Mouse (Mus musculus) mouse embryonic stem cell (cell line): ENCODE data around the gene Hip1r.
"Not testable (repeated sequence)": the region's sequence is repeated elsewhere in the genome, so short reads cannot be mapped to it uniquely, and the experiment has no call there.

ENCODE experiments used
- in situ Hi-C, 2 experiments: fragments of 300-500 bp; cut with MboI; formaldehyde crosslinking; loops; 1 replicate in 1 of 2; 3 replicates in 1 of 2; pipeline ENCODE4 v1.14.3; 2019 to 2020; ENCODE audit warnings: low sequenced_read_pairs in 2 of 2, low pct_unique_long_range_greater_than_20kb in 1 of 2, mixed read lengths in 1 of 2; ENCODE audit not compliant: unreplicated experiment in 1 of 2

Hip1r gene

GRCm38 (mm10) chr5:124046741-124047401, 73.4 kb downstream of the Hip1r start:
- in situ Hi-C loops: no loop called here

DNA sequence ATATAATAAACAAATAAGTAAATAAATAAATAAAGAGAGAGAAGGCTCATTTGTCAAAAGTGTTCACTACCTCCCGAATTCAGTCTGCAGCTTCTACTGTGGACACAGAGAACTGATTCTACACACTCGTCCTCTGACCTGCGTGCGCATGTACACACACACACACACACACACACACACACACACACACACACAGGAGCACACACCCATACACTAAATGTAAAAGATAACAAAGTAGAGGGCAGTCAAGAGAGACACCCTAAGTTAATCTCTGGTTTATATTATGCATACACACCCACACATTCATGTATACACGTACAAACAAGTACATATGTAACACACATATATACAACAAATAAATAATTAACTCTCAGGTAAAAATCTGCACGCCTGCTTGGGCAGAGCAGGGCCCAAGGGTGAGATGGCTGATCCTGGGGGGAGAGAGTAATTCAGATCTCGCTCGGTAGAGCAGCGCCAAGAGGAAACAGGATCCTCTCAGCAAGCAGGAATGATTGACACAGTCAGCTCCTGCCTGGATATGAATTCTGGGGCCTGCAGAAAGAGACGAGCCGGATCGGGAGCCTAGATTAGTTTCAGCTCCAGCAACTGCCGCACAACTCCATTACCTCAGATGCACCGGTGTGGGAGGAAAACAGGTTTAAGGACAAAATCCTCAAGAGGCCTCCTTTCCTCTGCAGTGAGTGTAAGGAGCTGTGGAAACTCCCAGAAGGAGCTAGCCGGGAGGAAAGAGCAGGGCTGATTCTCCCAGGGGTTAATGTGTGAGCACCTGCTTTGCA, 76.0 kb downstream of the Hip1r start:
- in situ Hi-C loops: no loop called here

GRCm38 (mm10) chr5:124050095-124051050, 76.9 kb downstream of the Hip1r start:
- in situ Hi-C loops: no loop called here

- in situ Hi-C loops: no loop called here
Measured at GRCm38 (mm10) chr5:124051899-124052491, 78.6 kb downstream of the Hip1r start.

DNA sequence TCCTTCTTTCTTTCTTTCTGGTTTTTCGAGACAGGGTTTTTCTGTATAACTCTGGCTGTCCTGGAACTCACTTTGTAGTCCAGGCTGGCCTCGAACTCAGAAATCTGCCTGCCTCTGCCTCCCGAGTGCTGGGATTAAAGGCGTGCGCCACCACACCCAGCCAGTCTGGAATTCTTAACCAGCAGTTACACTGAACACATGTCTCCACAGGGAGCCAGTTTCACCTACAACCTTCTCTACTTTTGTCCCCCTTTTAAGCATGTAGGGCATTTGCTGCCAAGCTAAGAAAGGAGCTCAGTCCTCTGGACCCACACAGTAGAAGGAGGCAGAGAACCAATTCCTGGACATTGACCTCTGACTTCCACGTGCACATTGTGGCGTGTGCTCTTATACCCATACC, 79.2 kb downstream of the Hip1r start:
- in situ Hi-C loops: not testable (repeated sequence)
